Mouse (Mus musculus) retina, postnatal 7 days (tissue): ENCODE results near the gene Fermt3.
A peak's percentile ranks its signal among the peaks of the same experiment; 100 is the strongest.
"Not testable (repeated sequence)": the region's sequence is repeated elsewhere in the genome, so short reads cannot be mapped to it uniquely, and the experiment has no call there.

ENCODE experiments used
- DNase-seq: peaks from one replicate; pipeline ENCODE4 v3.0.0-alpha.2; 2012; ENCODE audit warnings: low read depth, low spot score

Gene Fermt3

GRCm38 (mm10) chr19:6991166-6991565, 28.1 kb downstream of the Fermt3 start:
- DNase-seq: not testable (repeated sequence)

- no peak for DNase-seq
Observed at GRCm38 (mm10) chr19:6990712-6991111, 28.6 kb downstream of the Fermt3 start.

GRCm38 (mm10) chr19:6989251-6989650, 30.0 kb downstream of the Fermt3 start:
- DNase-seq: no peak

- no peak for DNase-seq
Observed at GRCm38 (mm10) chr19:6987904-6988285, 31.4 kb downstream of the Fermt3 start.

GRCm38 (mm10) chr19:6987061-6987903, 32.0 kb downstream of the Fermt3 start, which contains the start of gene Vegfb:
TSS of gene Vegfb (minus strand) at chr19:6987651.
- DNase-seq: no peak

GRCm38 (mm10) chr19:6985951-6986708, 33.1 kb downstream of the Fermt3 start:
- DNase-seq: no peak

- DNase-seq: no peak
Observed at GRCm38 (mm10) chr19:6985300-6985699, 34.0 kb downstream of the Fermt3 start.

- DNase-seq: no peak
Observed at GRCm38 (mm10) chr19:6983621-6984020, 35.6 kb downstream of the Fermt3 start.

GRCm38 (mm10) chr19:6981465-6981864, 37.8 kb downstream of the Fermt3 start:
- DNase-seq: no peak

- peak; percentile 99 for DNase-seq
Observed at GRCm38 (mm10) chr19:6980381-6981093, 38.7 kb downstream of the Fermt3 start, which contains the start of gene Fkbp2. TSS of gene Fkbp2 (minus strand) at chr19:6980501.

- peak; percentile 99 for DNase-seq
Observed at GRCm38 (mm10) chr19:6979486-6980380, 39.5 kb downstream of the Fermt3 start.

- no peak for DNase-seq
Observed at GRCm38 (mm10) chr19:6979001-6979479, 40.2 kb downstream of the Fermt3 start.

GRCm38 (mm10) chr19:6978639-6978974, 40.7 kb downstream of the Fermt3 start:
- DNase-seq: no peak

- no peak for DNase-seq
Observed at GRCm38 (mm10) chr19:6977759-6978638, 41.3 kb downstream of the Fermt3 start.

- DNase-seq: no peak
Observed at GRCm38 (mm10) chr19:6975537-6976521, 43.4 kb downstream of the Fermt3 start, which contains the start of gene Plcb3. TSS of gene Plcb3 (minus strand) at chr19:6976470.

- DNase-seq: no peak
Observed at GRCm38 (mm10) chr19:6974211-6975205, 44.8 kb downstream of the Fermt3 start, which contains the start of gene Ppp1r14b. TSS of gene Ppp1r14b (plus strand) at chr19:6974968.

- no peak for DNase-seq
Observed at GRCm38 (mm10) chr19:6973581-6974190, 45.6 kb downstream of the Fermt3 start.
